Mouse (Mus musculus) ES-CJ7 (cell line): ENCODE measurements around the gene Wfdc6a.
"Not testable (repeated sequence)": the region's sequence is repeated elsewhere in the genome, so short reads cannot be mapped to it uniquely, and the experiment has no call there.

Experiments
- DNase-seq: peaks from one replicate; pipeline ENCODE4 v3.0.0; 2011; ENCODE audit warnings: low read depth, low spot score

The Wfdc6a gene

DNA sequence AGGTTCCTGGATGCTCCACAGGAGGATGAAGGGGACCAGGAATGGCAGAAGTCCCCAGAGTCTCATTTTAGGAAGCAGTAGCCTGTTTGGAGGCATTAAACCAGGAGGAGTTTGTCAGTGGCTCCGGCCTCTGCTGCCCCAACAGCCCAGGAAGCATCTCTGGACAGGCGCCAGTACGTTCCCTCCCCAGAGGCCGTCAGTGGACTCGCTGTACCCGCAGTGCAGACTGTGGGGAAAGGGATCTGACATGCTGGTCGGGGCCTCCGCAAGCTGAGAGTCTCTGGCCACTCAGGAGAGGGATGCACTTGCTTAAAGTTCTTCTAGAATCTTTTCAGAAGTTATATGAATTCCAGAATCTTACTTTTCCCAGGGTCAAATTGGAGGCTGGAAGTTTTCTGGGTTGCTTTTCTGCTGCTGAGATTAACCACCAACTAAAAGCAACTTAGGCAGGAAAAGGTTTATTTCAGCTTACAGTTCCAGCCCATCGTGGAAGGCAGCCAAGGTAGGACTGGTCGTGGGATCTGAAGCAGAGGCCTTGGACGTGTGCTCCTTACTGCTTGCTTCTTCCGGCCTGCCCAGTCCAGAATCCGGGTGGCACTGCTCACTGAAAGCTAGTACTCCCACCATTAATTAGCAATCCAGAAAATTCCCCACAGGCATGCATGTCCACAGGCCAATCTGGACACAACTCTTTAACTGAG is at the start of gene Wfdc6a:
Wfdc6a (minus strand) TSS at position 423 of the 701 bp plus-strand sequence.
- DNase-seq: not testable (repeated sequence)

DNA sequence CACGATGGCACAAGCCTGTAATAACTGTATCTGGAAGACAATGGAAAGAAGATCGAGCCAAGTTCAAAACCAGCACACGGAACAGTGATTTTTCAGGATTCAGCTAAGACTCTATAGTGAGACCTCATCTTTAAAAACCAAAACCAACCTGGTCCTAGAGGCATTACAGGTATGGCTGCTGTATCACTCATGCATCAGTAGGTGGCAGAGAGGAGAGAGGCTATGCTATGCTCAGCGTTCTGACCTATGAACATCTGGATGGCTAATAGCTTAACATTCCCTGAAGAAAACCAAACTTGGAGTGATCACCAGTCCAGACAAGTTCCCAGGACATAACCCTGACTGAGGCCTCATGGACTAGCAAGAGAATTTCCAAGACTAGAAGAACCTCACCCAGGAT is 36.5 kb upstream of the Wfdc6a start:
- no peak for DNase-seq

DNA sequence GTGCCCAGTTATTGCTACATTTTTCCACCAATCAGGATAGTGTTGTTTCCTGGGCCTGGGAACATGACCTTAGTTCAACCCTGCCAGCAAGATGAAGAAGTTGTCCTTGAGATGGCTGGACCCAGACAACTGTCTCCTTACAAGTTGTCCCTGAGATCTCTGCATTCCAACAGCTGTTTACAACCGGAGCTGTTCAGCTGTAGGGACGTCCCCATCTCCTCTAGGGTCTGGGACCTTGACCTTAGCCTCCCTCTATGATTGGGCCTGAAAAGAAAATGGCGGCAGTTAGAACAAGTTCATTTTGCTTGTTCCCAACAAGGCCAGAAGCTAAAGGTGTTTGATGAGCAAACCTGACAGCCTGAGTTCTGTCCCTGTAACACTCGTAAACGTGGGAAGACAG is 33.8 kb upstream of the Wfdc6a start:
- DNase-seq: no peak

DNA sequence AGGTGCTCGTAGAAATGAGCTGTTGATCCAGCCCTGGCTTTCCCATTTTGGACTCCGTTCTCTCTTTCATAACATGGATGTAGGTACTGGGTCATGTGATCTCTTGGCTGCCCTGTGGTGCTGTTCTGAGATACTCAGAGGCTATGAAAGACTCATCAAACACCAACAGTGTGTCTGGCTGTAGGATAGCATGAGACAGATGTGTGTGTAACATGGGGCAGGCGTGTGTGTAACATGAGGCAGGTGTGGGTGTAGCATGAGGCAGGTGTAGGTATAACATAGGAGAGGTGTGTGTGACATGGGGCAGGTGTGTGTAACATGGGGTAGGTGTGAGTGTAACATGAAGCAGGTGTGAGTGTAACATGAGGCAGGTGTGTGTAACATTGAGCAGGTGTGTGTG is 30.1 kb upstream of the Wfdc6a start:
- DNase-seq: no peak

DNA sequence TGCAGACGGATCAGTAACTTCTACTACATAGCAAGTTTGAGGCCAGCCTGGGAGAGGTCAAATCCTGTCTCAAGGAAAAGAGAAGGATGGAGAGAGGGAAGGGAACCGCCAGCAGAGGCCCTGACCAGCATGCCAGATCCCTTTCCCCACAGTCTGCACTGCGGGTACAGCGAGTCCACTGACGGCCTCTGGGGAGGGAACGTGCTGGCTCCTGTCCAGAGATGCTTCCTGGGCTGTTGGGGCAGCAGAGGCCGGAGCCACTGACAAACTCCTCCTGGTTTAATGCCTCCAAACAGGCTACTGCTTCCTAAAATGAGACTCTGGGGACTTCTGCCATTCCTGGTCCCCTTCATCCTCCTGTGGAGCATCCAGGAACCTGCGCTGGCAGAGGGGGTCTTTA is 28.2 kb upstream of the Wfdc6a start, which contains the start of the genes Wfdc6b and Wfdc8:
Wfdc6b (plus strand) TSS at position 52 of the 400 bp plus-strand sequence.
Wfdc8 (minus strand) TSS at position 156 of the 400 bp plus-strand sequence.
- not testable (repeated sequence) for DNase-seq

DNA sequence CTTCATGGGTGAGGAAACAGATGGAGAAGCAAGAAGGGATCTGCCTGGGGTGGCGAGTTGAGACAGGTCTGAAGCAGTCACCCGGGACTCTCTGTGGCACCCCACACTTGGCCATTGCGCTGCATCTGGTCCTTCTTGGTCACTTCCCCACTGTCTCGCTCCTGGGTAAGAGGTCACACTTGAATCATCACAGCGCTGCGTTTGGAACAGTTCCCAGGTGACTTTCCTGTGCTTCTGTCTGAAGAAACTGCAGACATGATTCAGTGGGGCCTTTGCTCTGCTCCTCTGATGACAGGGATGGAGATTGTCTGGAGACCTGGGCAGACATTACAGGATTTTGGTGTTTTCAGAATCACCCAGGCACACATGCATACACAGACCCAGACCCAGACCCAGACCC is 23.5 kb upstream of the Wfdc6a start:
- DNase-seq: no peak

DNA sequence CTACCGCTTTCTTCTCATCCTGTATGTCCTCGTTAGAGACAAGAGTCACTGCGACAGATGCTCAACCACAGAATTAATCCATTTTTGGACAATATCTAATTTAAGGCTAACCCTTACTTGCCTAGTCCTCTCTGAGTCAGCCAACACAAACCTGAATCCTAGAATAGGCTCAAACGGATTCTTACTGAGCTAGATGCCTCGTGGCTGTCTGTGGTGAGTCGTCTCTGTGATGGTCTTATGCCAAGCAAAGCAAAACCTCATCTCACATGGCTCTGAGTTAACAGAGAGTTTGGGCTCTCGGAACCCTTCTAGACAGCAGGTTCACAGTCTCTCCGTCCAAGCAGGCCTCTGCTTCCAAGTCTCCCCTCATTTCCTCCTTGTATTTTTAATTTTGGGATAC is 19.2 kb upstream of the Wfdc6a start:
- DNase-seq: no peak

DNA sequence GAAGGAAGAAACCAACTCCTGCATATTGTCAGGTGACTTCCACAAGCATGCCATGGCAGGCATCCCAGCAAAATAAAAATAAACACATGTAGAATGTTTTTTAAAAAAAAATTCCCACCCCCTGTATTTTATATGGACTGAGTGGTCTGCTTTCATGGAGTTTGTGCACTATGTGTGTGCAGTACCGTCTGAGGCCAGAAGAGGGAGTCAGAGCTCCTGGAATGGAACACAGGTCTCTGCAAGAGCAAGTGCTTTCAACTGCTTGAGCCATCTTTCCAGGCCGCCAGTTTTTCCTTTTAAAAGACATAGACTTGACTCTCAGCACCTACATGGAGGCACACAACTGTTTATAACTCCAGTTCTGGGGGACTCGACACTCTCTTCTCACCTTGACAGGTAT is 18.2 kb upstream of the Wfdc6a start:
- peak; percentile 55 for DNase-seq

DNA sequence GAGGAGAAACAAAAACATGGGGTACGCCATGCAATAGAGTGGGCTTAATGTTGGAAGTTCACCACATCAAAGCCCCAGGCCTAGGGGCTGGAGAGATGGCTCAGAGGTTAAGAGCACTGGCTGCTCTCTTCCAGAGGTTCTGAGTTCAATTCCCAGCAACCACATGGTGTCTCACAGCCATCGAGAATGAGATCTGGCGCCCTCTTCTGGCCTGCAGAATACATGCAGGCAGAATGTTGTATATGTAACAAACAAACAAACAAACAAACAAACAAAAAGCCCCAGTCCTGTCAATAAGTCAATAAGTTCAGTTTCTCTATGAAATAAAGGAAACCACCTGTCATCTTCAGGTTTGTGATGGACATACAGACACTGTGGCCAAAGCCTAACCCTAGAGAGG is 14.9 kb upstream of the Wfdc6a start:
- DNase-seq: no peak

DNA sequence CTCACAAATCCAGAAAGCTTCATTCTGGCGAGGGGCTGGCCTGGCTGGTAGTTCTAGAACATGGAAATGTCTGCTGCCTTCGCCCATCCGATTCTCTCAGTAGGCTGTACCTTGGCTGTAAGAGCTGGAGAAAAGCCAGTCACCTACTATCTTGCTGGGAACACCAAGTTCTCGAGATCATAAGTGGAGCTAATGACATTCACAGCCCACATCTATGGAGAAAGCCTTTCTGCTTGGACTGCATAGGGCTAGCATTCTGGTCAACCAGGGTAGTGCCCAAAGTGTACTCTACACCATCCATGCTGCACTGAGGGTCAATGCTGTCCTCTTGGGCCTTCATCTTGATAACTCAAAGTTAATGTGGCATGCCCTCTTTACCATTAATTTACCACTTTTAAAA is 8.2 kb upstream of the Wfdc6a start, which contains the start of gene Eppin:
Eppin (minus strand) TSS at position 101 of the 400 bp plus-strand sequence.
- no peak for DNase-seq

DNA sequence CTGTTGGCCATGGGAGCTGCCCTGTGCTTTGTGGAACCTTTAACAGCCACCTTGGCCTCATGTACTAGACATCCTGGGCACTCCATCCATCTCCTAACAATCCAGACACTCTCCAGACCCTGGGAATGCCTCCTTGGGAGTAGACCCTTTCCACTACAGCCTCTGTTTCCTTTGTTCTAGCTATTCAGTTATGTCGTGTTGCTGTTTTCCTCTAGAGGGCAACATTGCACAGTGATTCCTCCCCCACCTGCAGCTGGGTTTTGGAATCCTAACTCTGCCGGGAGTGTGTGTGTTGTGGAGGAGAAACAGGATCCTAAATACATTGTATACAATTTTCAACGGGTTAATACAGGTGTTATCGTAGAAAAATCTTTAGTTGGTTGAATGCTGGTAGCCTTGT is 6.8 kb upstream of the Wfdc6a start:
- DNase-seq: peak; percentile 56

DNA sequence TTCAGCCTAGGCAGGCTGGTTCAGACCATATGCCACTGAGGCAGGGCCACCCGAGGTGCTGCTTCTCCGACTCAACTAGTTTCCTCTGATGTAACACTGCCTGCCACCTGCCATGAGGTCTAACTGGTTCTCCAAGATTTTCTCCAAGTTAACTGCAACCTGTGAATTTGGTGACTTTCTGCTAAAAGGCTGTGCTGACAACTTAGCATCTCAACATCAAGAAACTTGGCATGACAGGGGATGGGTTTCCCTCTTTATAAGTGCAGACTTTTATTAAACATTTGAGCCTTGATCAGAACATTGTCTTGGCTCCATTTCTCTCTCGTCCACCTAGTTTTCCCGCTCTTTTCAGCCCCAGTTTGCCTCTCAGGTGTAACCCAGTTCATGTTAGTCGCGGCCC is 11.9 kb downstream of the Wfdc6a start, which contains the start of gene Spint3:
Spint3 (minus strand) TSS at position 101 of the 400 bp plus-strand sequence.
- DNase-seq: not testable (repeated sequence)

DNA sequence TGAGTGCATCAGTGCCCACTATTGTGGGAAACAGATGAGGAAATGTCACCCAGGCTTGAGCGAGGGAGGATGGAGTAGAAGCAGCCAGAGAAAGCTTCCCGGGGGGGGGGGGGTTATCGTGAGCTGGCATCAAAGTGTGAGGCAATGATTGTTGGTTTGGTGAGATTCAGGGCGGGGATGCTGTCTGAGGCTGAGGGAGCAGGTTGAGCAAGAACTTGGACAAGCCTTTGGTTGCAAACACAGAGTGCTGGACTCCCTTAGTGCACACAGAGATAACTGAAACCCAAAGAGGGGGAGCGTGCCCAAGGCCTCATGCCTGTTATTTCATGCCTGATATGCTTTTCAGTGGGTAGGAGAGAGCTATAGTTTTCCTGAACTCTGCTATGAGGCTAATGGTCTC is 17.8 kb downstream of the Wfdc6a start:
- no peak for DNase-seq

DNA sequence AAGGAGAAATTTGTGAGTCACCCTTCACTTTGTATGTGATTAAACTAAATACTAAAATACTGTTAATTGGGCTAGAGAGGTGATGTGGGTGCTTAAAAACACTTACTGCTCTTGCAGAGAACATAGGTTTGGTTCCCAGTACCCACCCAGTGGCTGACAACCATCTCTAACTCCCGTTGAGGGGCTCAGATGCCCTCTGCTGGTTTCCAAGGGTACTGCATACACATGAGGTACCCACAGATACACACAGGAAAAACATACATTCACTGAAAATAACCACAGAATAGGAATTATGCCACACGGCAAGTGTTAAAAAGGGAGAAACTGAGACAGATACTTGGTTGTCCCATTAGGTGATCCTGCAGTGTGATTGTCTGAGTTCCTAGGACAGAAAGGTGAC is 18.2 kb downstream of the Wfdc6a start:
- peak; percentile 45 for DNase-seq

DNA sequence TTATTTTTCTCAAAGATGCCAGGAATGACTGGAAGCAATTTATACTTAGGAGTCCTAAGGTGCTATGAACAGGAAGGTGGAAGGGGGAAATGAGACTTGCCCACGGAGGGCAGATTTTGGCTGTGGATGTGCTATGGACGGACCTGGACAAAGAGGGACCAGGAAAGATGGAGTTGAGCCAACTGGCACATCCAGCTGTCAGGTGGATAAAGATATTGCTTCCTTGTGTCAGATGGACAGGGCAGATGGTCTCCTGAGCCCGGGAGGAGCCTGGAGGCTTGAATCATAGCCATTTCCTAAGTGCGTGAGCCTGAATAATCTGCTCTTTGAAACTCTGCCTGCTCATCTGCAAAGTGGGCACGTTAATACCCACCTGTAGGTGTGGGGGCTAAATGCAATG is 20.9 kb downstream of the Wfdc6a start:
- no peak for DNase-seq

DNA sequence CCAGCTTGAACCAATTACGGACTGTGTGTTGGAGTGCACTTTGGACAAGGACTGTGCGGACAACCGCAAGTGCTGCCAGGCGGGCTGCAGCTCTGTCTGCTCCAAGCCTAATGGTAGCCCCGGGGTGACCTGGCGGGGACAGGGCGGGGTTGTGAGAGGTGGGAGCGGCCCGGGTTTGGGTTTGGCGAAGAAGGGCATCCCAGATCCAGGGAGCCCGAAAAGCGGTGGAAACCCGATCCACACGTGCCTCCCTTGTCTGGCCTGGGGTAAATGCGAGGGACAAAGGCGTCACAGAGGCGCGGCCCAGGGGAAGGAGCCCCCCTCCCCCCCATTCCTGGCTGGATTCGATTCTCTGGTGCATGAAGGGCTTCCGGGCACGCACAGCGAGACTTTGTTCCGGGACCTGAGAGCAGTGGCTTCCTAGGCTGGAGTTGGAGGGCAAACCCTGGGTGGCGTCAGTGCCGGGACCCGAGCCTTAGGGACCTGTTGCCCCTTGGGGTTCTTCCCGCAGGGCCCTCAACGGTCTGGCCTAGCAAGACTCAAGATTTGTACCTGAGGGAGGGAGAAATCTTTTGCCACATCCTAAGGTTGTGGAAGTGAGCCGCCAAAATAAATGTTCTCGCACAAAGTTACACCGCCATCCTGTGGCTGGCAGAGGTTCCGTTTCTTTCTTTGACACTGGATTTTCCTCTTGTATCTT is 21.8 kb downstream of the Wfdc6a start:
- DNase-seq: peak; percentile 69

DNA sequence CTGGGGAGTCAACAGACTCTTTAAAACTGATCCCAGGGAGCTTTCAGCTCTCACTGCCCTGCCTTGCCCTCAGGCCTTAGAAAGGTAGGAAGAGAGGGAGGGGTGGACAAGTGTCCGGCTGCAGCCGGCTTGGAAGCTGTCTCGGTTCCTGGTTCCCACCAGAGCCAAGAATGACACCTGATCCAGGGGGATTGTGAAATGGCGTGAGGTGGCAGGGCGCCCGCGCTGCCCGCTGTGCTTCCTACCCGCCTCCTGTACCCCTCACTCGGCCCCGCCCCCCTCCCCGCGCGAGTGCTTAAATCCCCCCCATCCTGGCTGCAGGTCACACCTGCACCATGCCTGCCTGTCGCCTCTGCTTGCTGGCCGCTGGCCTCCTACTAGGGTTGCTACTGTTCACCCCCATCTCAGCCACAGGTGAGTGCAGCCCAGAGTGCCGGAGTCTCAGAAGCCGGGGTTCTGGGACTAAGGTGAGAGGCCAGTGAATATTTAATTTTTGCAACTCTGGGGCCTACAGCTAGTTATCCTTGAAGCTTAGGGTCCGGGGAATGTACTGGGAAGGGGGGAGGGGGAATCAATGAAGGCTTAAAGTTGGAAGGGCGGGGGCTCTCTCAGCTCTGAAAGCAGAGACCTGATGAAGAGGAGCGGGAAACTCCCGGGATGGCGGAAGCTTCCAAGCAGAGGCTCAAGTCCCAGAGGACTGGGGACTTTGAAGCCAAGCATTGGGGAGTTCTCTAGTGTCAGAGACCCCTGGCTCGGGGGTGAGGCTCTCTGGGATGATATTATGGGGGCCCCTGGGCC is 22.7 kb downstream of the Wfdc6a start, which contains the start of gene Wfdc2:
Wfdc2 (plus strand) TSS at position 23 of the 798 bp plus-strand sequence.
- peak; percentile 86 for DNase-seq

DNA sequence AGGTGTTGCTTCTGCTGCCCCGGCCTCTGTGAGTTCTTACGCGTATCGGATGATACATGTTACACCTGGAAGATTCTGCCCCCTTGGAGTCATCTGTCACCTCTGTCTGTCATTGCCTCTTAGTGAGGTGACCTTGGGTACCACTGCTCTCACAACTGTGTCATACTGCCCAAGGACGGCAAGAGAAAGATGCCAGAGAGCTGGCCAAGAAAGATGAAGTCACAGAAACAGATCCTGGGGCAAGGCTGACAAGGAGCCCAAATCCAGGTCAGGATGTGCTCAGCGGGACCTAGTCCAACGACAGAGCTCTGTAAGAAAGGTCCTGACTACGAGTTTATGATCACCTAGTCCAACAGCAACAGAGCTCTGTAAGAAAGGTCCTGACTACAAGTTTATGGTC is 25.1 kb downstream of the Wfdc6a start:
- no peak for DNase-seq

DNA sequence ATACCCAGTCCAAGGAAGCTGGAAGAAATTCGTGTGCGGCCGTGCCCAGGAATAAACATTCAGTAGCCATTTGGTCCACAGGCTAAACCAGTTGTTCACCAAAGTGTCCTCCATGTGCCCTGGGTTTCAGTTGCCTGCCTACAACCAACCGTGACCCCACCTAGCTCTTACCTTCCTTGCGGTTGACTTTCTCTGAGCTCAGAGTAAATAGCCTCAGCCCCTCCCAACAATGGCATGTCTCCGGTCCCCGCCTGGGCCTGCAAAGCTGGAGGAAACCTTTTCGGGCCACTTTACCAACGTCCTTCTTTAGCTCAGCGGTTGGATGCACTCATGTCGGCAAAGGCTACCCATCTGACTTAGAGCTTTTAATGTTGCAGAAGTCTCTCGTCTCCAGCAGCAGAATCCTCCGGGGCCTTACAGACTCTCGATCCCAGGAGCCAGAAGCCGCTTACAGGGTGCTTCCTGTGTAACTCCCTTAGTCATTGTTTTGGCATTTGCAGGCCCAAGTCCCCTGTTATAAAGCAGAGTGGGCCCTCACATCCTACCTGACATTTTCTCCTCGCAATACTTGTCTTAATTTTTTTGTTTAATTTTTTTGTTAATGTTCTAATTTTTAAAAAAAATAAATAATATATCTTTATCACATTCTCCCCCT is 26.1 kb downstream of the Wfdc6a start:
- DNase-seq: peak; percentile 65

DNA sequence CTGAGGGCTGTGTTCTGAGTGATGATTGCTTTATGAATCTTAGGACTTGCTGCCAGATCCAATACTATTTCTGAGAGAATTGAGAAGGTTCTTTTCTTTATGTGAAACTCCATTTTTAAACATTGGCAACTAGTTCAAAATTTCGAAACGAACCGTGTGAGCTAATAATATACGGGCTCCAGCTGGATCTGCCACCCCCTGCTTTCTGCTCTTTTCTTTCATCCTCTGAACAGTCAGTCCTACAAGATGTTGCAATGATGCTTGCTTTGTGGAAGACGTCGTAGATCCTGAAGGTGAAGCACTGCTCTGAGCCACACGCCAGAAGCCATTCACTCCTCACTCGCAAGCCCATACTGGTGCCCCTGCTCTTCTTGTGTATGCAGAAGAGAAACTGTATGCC is 26.8 kb downstream of the Wfdc6a start:
- no peak for DNase-seq

DNA sequence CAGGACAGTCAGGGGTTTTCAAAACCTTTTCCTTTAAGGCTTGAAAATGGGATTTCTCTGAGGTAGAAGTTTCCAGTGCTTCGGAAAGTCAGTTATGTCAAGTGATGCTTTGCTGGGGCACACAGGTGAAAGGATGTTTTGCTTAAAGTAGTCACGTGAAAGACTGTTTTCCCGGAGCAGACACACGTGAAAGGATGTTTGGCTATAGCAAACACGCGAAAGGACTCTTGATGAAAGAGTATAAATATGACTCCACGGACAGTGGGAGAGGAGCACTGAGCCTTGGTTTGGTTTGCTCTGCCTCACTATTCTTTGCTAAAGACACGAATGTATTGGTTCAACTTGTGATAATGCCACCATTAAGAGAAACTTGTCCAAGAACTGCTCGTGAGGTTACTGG is 33.7 kb downstream of the Wfdc6a start:
- no peak for DNase-seq

DNA sequence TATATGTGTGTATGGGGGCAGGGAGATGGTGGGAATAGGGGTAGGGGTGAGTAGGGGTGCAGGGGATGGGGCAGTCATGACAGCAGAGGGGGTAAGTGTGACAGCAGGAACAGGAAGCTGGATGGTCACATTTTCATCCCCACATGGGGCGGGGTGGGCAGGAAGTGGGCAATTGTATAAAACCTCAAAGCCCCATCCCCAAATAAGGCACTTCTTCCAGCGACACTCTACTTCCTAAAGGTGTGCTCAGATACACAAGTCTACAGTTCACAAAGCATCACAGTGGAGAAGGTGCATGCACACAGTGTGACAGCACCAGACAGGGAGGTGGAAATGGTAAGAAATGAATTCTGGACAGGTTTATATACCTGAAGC is 34.4 kb downstream of the Wfdc6a start:
- DNase-seq: no peak
